Mouse (Mus musculus): ENCODE measurements around the gene Hnrnpul1. TPM values are rescaled to one million over a fixed set of nuclear protein-coding genes. Genes with fewer than 3 reads are reported as not detected.

Hnrnpul1 gene
- 44.5 TPM for polyA plus RNA-seq (2014; fragmentation: Illumina TruSeq; extraction: RNeasy Lipid Tissue Mini Kit (QIAGEN cat#74804); ENCODE audit: low read depth, low replicate concordance)

GRCm38 (mm10) chr7:25754738-25755467, at the start of gene Hnrnpul1:
Gene Hnrnpul1, minus strand, starts transcription at chr7:25754757.

GRCm38 (mm10) chr7:25788220-25789128, 33.9 kb upstream of the Hnrnpul1 start, which contains the start of gene Axl:
Gene Axl, minus strand, starts transcription at chr7:25788705.

DNA sequence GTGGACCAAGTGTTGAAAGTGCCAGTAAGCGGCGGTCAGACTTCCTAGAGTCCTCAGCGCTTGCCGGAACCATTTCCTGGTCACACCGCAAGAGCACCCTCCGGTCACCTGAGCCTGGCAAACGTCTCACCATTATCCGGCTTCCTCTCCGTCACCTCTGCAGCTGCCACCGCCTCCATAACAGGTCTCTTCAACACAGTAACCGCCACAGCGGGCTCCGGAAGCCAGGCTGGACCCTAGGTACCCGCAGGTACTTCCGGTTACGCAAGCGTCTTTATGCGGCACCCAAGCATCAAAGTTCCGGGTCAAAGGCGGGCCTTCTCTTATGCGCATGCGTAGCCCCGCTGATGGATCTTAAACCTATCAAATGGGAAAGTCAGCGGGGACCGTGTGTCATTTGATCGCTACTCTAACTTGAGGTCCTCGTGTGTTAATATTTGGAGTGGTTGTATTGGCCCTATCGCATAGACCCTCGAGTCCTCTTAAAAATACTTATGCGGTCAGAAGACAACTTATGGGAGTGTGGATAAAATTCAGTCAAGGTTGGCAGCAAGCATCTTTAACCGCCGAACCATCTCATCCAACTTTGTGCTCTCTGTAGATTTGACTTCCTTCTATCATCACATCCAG, 35.7 kb downstream of the Hnrnpul1 start, which contains the start of gene Ccdc97:
Gene Ccdc97, minus strand, starts transcription at position 301 of the 630 bp plus-strand sequence.

GRCm38 (mm10) chr7:25686680-25687531, 67.7 kb downstream of the Hnrnpul1 start, which contains the start of gene Tgfb1:
Gene Tgfb1, plus strand, starts transcription at chr7:25687002.

GRCm38 (mm10) chr7:25680514-25681258, 73.9 kb downstream of the Hnrnpul1 start, which contains the start of gene B9d2:
Gene B9d2, plus strand, starts transcription at chr7:25680780.

DNA sequence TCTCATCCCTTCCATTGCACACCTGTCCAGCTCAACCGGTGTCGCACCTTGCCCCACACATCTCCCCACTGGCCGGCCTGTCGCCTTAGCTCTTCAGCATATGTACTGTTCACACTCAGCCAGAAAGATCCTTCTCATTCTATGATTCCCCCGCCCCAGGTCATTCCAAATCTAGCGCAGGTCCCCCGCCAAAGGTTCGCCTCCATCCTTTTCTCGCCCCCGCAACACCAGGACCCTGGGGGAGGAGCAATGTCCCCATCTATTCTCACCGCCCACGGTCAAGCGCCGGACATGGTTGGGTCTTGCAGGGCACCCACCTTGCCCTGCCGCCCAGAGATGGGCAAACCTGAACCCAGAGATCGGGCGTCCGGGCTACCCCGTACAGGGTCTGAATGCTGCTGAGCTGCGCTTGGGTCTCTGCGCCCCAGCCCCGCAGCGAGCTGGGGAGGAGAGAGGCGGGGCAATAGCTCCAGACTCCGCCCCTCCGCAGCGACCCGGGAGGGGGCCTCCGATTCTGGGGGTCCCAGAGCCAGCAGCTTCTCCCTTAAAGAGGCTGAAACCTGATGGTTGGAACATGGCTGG, 79.7 kb downstream of the Hnrnpul1 start, which contains the start of gene Tmem91:
Gene Tmem91, minus strand, starts transcription at position 448 of the 582 bp plus-strand sequence.

Other genes starting within 250 kb of the Hnrnpul1 start
- gene Ceacam2, start 214.9 kb downstream of the Hnrnpul1 start, polyA plus RNA-seq (2014; fragmentation: Illumina TruSeq; extraction: RNeasy Lipid Tissue Mini Kit (QIAGEN cat#74804); ENCODE audit: low read depth, low replicate concordance): 5.8 TPM
- not detected for gene Erich4, start 138.9 kb downstream of the Hnrnpul1 start, polyA plus RNA-seq (2014; fragmentation: Illumina TruSeq; extraction: RNeasy Lipid Tissue Mini Kit (QIAGEN cat#74804); ENCODE audit: low read depth, low replicate concordance)
- gene Dmac2, start 135.3 kb downstream of the Hnrnpul1 start, polyA plus RNA-seq (2014; fragmentation: Illumina TruSeq; extraction: RNeasy Lipid Tissue Mini Kit (QIAGEN cat#74804); ENCODE audit: low read depth, low replicate concordance): 51.1 TPM
- gene B3gnt8, start 128.1 kb downstream of the Hnrnpul1 start, polyA plus RNA-seq (2014; fragmentation: Illumina TruSeq; extraction: RNeasy Lipid Tissue Mini Kit (QIAGEN cat#74804); ENCODE audit: low read depth, low replicate concordance): not detected
- gene Bckdha, start 95.8 kb downstream of the Hnrnpul1 start, polyA plus RNA-seq (2014; fragmentation: Illumina TruSeq; extraction: RNeasy Lipid Tissue Mini Kit (QIAGEN cat#74804); ENCODE audit: low read depth, low replicate concordance): not detected
- gene Exosc5, start 95.6 kb downstream of the Hnrnpul1 start, polyA plus RNA-seq (2014; fragmentation: Illumina TruSeq; extraction: RNeasy Lipid Tissue Mini Kit (QIAGEN cat#74804); ENCODE audit: low read depth, low replicate concordance): 0.76 TPM
- not detected for gene Tmem91, start 79.6 kb downstream of the Hnrnpul1 start, polyA plus RNA-seq (2014; fragmentation: Illumina TruSeq; extraction: RNeasy Lipid Tissue Mini Kit (QIAGEN cat#74804); ENCODE audit: low read depth, low replicate concordance)
- gene B9d2, start 74.0 kb downstream of the Hnrnpul1 start, polyA plus RNA-seq (2014; fragmentation: Illumina TruSeq; extraction: RNeasy Lipid Tissue Mini Kit (QIAGEN cat#74804); ENCODE audit: low read depth, low replicate concordance): not detected
- 0.98 TPM for gene Tgfb1, start 67.8 kb downstream of the Hnrnpul1 start, polyA plus RNA-seq (2014; fragmentation: Illumina TruSeq; extraction: RNeasy Lipid Tissue Mini Kit (QIAGEN cat#74804); ENCODE audit: low read depth, low replicate concordance)
- gene Ccdc97, start 35.7 kb downstream of the Hnrnpul1 start, polyA plus RNA-seq (2014; fragmentation: Illumina TruSeq; extraction: RNeasy Lipid Tissue Mini Kit (QIAGEN cat#74804); ENCODE audit: low read depth, low replicate concordance): 3.3 TPM
- gene Axl, start 33.9 kb upstream of the Hnrnpul1 start, polyA plus RNA-seq (2014; fragmentation: Illumina TruSeq; extraction: RNeasy Lipid Tissue Mini Kit (QIAGEN cat#74804); ENCODE audit: low read depth, low replicate concordance): 28.1 TPM
- 24.5 TPM for gene Cyp2s1, start 62.2 kb upstream of the Hnrnpul1 start, polyA plus RNA-seq (2014; fragmentation: Illumina TruSeq; extraction: RNeasy Lipid Tissue Mini Kit (QIAGEN cat#74804); ENCODE audit: low read depth, low replicate concordance)
- gene Cyp2b10, start 142.9 kb upstream of the Hnrnpul1 start, polyA plus RNA-seq (2014; fragmentation: Illumina TruSeq; extraction: RNeasy Lipid Tissue Mini Kit (QIAGEN cat#74804); ENCODE audit: low read depth, low replicate concordance): not detected

Data from sigmoid colon, adult 10 weeks (tissue).